Mouse (Mus musculus): ENCODE measurements around the gene Mab21l1.

DNA sequence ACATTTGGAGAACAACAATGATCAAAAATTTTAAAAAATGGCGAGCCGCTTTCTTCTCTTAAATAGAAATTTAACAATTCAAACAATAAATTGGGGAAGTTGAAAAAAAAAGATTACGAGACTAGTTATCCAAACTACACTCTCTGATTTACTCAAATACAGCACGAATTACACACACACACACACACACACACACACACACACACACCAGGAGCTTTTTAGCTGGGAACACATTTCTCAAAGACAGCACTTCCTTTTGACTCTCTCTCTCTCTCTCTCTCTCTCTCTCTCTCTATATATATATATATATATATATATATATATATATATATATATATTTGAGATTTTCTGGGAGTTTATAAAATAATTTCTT lies 5.9 kb downstream of the Mab21l1 start:
- no peak for TF ChIP-seq CTCF (IDR thresholded peaks at IDR 0.05; ENCODE audit: low read depth)
- TF ChIP-seq EP300 (optimal IDR thresholded peaks at IDR 0.05): no peak
